Mouse (Mus musculus) limb, embryonic 14.5 days (tissue): ENCODE measurements at regions not wholly inside any gene's neighbourhood (a gene's known extent, or its start where the extent isn't known, plus 50 kb on each side); places are given as distances from the start of the nearest gene placed in this dataset.

ENCODE experiments used
- ATAC-seq: fragments of 200-750 bp; cut with Nextera tagmentation; 2 replicates; pipeline ENCODE4 v1.8.0; 2017; ENCODE audit warnings: low read depth, moderate number of reproducible peaks, moderate TSS enrichment; ENCODE audit not compliant: low FRiP score
- DNase-seq: peaks from one replicate; pipeline ENCODE4 v3.0.0-alpha.2; 2015; ENCODE audit warnings: low spot score
- H3K27ac ChIP-seq: fragments of 300-500 bp; sonication (generic); replicated peaks from 2 replicates; pipeline ENCODE4 v1.5.1; 2014; ENCODE audit warnings: low read depth, mild to moderate bottlenecking, low read length, moderate library complexity, mixed read lengths
- H3K27me3 ChIP-seq: fragments of 300-500 bp; sonication (generic); 2 replicates; pipeline ENCODE4 v1.6.1; 2014; ENCODE audit warnings: low read length, mixed read lengths; ENCODE audit not compliant: control insufficient read depth, insufficient read depth
- H3K36me3 ChIP-seq: fragments of 300-500 bp; sonication (generic); 2 replicates; pipeline ENCODE4 v1.6.1; 2014; ENCODE audit warnings: mild to moderate bottlenecking, low read length, moderate library complexity, mixed read lengths; ENCODE audit not compliant: control insufficient read depth, insufficient read depth
- H3K4me1 ChIP-seq: fragments of 300-500 bp; sonication (generic); 2 replicates; pipeline ENCODE4 v1.6.1; 2014; ENCODE audit warnings: antibody characterized with exemption, low read length, mixed read lengths; ENCODE audit not compliant: control insufficient read depth, insufficient read depth
- H3K4me2 ChIP-seq: fragments of 300-500 bp; sonication (generic); replicated peaks from 2 replicates; pipeline ENCODE4 v1.6.1; 2014; ENCODE audit warnings: low read depth, mild to moderate bottlenecking, low read length, moderate library complexity; ENCODE audit not compliant: severe bottlenecking
- H3K4me3 ChIP-seq: fragments of 300-500 bp; sonication (generic); replicated peaks from 2 replicates; pipeline ENCODE4 v1.5.1; 2014; ENCODE audit warnings: low read length
- H3K9ac ChIP-seq: fragments of 300-500 bp; sonication (generic); 2 replicates; pipeline ENCODE4 v1.6.1; 2014; ENCODE audit warnings: mild to moderate bottlenecking, low read depth, low read length, moderate library complexity; ENCODE audit not compliant: severe bottlenecking
- H3K9me3 ChIP-seq: fragments of 300-500 bp; sonication (generic); 2 replicates; pipeline ENCODE4 v1.6.1; 2016; ENCODE audit warnings: low read length; ENCODE audit not compliant: control insufficient read depth
- POLR2A ChIP-seq: fragments of 200-500 bp; IDR thresholded peaks from 2 replicates; pipeline ENCODE4 v1.8.0; 2012; ENCODE audit warnings: inconsistent platforms, mild to moderate bottlenecking, moderate library complexity, borderline replicate concordance; ENCODE audit not compliant: insufficient read depth, insufficient read length; ENCODE audit errors: extremely low read depth
- WGBS: fragments of 180-500 bp; shearing (Covaris S2); extraction: QIAGEN DNeasy Blood & Tissue Kit; methylation state at CpG from one replicate; pipeline ENCODE4 v1.1.7; 2014; 5-methylcytosine and 5-hydroxymethylcytosine counted together

DNA sequence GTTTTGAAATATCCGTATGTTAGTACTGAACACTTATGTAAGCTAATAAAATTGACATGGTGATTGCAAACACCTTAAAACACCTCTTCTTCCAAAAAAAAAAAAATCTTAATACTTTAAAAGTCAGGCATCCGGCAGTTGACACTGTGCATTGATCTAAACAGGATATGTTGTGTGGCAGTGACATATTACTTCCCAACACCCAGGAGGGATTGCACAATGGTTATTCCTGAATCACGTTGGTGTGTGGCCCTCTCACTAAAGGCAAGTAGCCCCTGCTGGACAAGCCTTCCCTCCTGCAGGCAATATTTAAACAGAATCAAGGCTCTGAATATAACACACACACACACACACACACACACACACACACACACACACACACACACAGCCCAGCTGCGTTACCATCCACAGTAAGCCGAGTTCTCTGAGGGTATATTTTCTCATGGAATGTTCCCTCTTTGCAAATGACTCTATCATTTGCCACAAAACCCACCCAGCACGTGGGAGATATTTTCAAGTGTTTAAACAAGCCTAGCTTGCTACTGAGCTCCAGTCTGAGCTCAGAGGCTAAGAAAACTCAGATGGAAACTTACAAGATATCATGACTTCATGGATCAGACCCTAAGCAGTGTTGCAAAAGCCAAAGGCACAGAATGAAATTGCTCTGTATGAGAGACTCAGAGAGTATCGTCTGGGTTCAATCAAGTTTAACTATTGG lies 128.8 kb upstream of the Lyplal1 start:
- H3K4me3 ChIP-seq, result no peak overlapping the region
- WGBS, result 56% methylated on average over 7 of the region's 7 CpGs
- DNase-seq, result no peak

DNA sequence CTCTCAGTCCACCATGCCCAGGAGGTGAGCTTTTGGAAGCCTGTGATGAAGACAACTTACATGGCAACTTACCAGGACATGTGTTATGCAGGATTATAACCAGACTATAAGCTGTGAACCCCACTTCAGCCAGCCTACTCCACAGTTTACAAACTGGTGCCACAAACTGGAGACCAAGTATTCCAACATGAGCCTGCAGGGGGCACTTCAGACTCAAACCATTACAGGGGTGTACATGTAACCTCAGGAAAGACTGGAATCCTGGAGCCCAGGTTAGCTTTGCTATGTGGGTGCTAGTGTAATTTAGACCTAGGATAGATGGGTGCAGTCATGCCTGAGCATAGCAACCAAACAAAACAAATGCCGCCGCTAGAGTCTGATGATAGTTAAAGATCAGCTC lies 124.0 kb upstream of the Lyplal1 start:
- H3K4me2 ChIP-seq, result no peak overlapping the region
- no peaks in the 10 kb centered on the region for H3K27me3 ChIP-seq
- DNase-seq (no peak), ATAC-seq (no peak)
- 95% methylated on average over 2 of the region's 2 CpGs for WGBS
- no peak overlapping the region for H3K4me3 ChIP-seq
- TF ChIP-seq POLR2A, result no peak
- peaks cover 21% of the 10 kb centered on the region for H3K4me1 ChIP-seq
- H3K27ac ChIP-seq, result no peak overlapping the region
- H3K9me3 ChIP-seq, result no peaks in the 10 kb centered on the region
- H3K36me3 ChIP-seq, result no peaks in the 10 kb centered on the region
- no peak overlapping the region for H3K9ac ChIP-seq

More for the DNA sequence above, 128.8 kb upstream of the Lyplal1 start:
- no peaks in the 10 kb centered on the region for H3K4me1 ChIP-seq
- H3K27ac ChIP-seq, result no peak overlapping the region
- ATAC-seq, result no peak
- TF ChIP-seq POLR2A, result no peak
- H3K9me3 ChIP-seq, result no peaks in the 10 kb centered on the region
- no peaks in the 10 kb centered on the region for H3K27me3 ChIP-seq
- H3K9ac ChIP-seq, result no peak overlapping the region
- no peaks in the 10 kb centered on the region for H3K36me3 ChIP-seq
- H3K4me2 ChIP-seq, result no peak overlapping the region

DNA sequence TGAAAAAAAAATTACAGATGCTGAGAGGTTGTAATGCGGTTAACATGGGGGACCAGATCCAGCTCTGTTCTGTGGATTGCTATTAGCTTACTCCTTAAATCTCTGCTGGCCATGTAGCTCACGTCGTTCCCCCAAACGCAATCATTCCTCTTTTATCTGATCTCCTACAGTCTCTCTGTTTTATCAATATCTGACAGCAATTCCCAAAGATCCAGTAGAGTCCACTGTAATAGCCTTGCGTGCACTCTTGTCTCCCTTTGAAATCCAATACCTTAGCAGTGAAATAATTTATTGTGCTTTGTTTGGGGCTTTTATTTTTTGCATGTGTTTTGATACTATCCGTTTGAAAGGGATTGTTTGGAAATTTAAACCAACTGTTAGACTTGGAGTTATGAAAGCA lies 120.4 kb upstream of the Lyplal1 start:
- no peaks in the 10 kb centered on the region for H3K27me3 ChIP-seq
- H3K4me2 ChIP-seq, result no peak overlapping the region
- no peaks in the 10 kb centered on the region for H3K9me3 ChIP-seq
- peaks cover 21% of the 10 kb centered on the region for H3K4me1 ChIP-seq
- H3K36me3 ChIP-seq, result no peaks in the 10 kb centered on the region
- 32% methylated on average over 6 of the region's 6 CpGs for WGBS
- TF ChIP-seq POLR2A, result no peak
- H3K4me3 ChIP-seq, result no peak overlapping the region
- ATAC-seq (0 out of 2 replicates have a peak, but pooled peaks have one; percentile 47), DNase-seq (peak; percentile 30)
- H3K9ac ChIP-seq, result no peak overlapping the region
- no peak overlapping the region; the same call in 1 of the 2 replicates for H3K27ac ChIP-seq

DNA sequence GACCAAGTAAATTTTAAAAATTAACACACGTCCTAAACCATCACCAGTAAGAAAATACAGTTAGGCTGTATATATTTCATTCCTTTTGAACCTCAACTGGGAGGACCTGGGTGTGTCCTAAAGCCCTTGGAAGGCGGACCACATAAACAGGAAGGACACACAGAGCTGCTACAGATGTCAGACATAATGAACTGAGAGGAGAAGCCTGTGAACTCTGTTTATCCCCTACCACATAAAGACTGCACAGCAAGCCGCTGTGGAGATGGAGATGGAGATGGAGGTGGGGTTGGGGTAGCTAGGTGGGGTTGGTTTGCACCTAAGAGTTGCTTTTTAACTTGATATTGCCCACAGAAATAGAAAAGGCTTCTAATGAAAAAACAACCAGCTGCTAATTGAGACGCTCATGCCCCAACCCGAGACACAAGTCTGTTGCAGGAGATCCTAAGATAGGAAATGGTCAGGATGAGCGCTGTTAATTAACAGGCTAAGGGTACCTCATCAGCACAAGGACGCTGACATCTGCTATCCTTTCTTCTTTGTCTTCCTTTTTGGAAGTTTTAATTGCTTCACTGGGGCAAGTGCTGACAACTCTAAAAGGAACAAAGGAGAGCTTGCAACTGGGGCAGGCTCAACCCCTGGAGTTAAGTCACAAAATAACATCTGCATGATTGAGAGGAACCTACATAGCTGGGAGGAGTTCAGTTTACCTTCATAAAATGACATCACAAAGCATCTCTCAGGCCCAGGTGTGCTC lies 119.3 kb upstream of the Lyplal1 start:
- Histone ChIP-seq H3K4me2 (no peak overlapping the region), H3K4me3 (no peak overlapping the region), H3K9ac (no peak overlapping the region), H3K9me3 (no peaks in the 10 kb centered on the region), H3K27me3 (no peaks in the 10 kb centered on the region), H3K27ac (no peak overlapping the region), H3K4me1 (peaks cover 21% of the 10 kb centered on the region), H3K36me3 (no peaks in the 10 kb centered on the region)
- DNase-seq, result no peak
- 58% methylated on average over 7 of the region's 7 CpGs for WGBS
- TF ChIP-seq POLR2A, result no peak
- ATAC-seq, result no peak

DNA sequence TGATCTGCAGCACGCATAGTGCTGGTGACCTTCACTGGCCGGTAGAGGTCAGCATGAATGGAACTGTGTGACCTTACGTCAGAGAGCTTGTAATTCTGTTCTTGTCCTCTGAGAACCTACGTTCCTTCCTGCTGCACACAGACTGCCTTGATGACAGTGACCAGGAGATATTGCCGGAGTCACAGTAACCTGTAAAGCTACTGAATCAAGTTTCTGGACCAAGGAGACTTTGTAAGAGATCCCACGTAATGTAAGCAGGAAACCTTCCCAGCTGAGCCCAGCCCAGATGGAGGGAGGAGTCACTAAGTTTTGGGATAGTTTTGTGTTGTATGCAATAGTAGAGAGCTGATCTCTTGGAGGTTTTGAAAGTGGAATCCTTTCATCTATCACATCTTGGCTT lies 117.4 kb upstream of the Lyplal1 start:
- Histone ChIP-seq H3K9me3 (no peaks in the 10 kb centered on the region), H3K4me2 (no peak overlapping the region), H3K4me3 (no peak overlapping the region), H3K36me3 (no peaks in the 10 kb centered on the region), H3K27me3 (no peaks in the 10 kb centered on the region), H3K4me1 (peaks cover 21% of the 10 kb centered on the region), H3K27ac (no peak overlapping the region), H3K9ac (no peak overlapping the region)
- DNase-seq (no peak), ATAC-seq (no peak)
- 82% methylated on average over 6 of the region's 6 CpGs for WGBS
- no peak for TF ChIP-seq POLR2A
